Mouse (Mus musculus) stomach, embryonic 16.5 days (tissue): ENCODE data around the gene Klhl31. TPM values are rescaled to one million over a fixed set of nuclear protein-coding genes. Genes with fewer than 3 reads are reported as not detected.

Source experiments
- ATAC-seq: fragments of 200-750 bp; cut with Nextera tagmentation; 2 replicates; pipeline ENCODE4 v1.8.0; 2017; ENCODE audit warnings: moderate number of reproducible peaks, moderate TSS enrichment; ENCODE audit not compliant: insufficient read depth, low FRiP score
- H3K27ac ChIP-seq: fragments of 300-500 bp; sonication (generic); 2 replicates; pipeline ENCODE4 v1.5.1; 2014; ENCODE audit warnings: low read length
- H3K27me3 ChIP-seq: fragments of 300-500 bp; sonication (generic); 2 replicates; pipeline ENCODE4 v1.6.1; 2014; ENCODE audit warnings: low read length, control low read depth, mixed read lengths; ENCODE audit not compliant: control insufficient read depth, insufficient read depth
- H3K36me3 ChIP-seq: fragments of 300-500 bp; sonication (generic); 2 replicates; pipeline ENCODE4 v1.6.1; 2014; ENCODE audit warnings: low read length; ENCODE audit not compliant: control insufficient read depth, insufficient read depth
- H3K4me1 ChIP-seq: fragments of 300-500 bp; sonication (generic); 2 replicates; pipeline ENCODE4 v1.6.1; 2014; ENCODE audit warnings: low read length, control low read depth, mixed read lengths; ENCODE audit not compliant: control insufficient read depth, insufficient read depth
- H3K4me2 ChIP-seq: fragments of 300-500 bp; sonication (generic); 2 replicates; pipeline ENCODE4 v1.6.1; 2014; ENCODE audit warnings: low read depth, low read length, mixed read lengths
- H3K4me3 ChIP-seq: fragments of 300-500 bp; sonication (generic); replicated peaks from 2 replicates; pipeline ENCODE4 v1.5.1; 2014; ENCODE audit warnings: mild to moderate bottlenecking, low read length
- H3K9ac ChIP-seq: fragments of 300-500 bp; sonication (generic); 2 replicates; pipeline ENCODE4 v1.6.1; 2014; ENCODE audit warnings: low read length
- H3K9me3 ChIP-seq: fragments of 300-500 bp; sonication (generic); replicated peaks from 2 replicates; pipeline ENCODE4 v1.6.1; 2016; ENCODE audit warnings: low read length, control low read depth; ENCODE audit not compliant: control insufficient read depth
- WGBS: fragments of 180-500 bp; shearing (Covaris S2); extraction: QIAGEN DNeasy Blood & Tissue Kit; methylation state at CpG from one replicate; pipeline ENCODE4 v1.1.7; 2014; 5-methylcytosine and 5-hydroxymethylcytosine counted together
- polyA plus RNA-seq: library from polyadenylated mRNA; unstranded; fragments of >200 nt; fragmentation: Nextera tagmentation; extraction: Ambion mirVana; gene quantifications from 2 replicates; pipeline ENCODE4 v1.2.1, GENCODE M21; 2015

Gene Klhl31
- polyA plus RNA-seq, 1 experiment from 2014 or later = 6.6 TPM

DNA sequence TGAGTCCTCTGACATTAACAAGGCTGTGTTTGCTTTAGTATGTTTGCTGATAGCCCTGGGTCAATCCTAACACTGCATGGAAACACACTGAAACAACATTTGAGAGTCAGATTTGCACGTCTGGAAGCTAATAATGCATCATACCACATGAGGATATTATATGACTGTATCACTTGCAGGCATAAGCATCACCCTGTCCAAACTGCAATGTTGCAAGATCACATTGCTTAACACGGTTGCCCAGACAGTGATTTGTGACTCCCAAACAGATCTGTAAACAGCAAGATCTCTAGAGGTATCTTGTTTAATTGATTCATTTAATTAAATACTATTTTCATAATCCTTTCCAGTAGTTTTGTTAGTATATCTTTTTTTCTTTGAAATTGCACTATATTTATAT is 17.9 kb upstream of the Klhl31 start:
- Histone ChIP-seq H3K4me3 (no peak overlapping the region), H3K9ac (no peak overlapping the region), H3K4me2 (no peak overlapping the region), H3K27ac (no peak overlapping the region), H3K9me3 (no peaks in the 10 kb centered on the region), H3K4me1 (no peaks in the 10 kb centered on the region), H3K36me3 (no peaks in the 10 kb centered on the region), H3K27me3 (no peaks in the 10 kb centered on the region)
- 68% methylated on average over 2 of the region's 2 CpGs for WGBS
- no peak for ATAC-seq

DNA sequence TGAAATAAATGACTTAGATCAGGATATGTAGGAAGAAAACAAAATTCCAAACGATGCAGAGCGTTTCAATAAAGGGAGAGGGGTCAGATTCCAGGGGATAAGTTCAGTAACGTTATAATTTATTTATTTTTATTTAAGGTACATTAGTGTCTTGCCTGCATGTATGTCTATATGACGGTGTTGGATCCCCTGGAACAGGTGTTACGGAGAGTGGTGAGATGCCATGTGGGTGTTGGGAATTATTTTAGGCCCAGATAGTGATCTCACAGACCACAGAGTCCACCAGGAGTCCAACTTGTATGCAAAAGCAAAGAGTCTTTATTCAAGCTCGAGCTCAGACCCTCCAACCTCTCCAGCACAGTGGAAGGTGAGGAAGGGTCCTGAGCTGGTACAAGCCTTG is 16.2 kb upstream of the Klhl31 start:
- Histone ChIP-seq H3K4me3 (no peak overlapping the region), H3K36me3 (no peaks in the 10 kb centered on the region), H3K4me2 (no peak overlapping the region), H3K9ac (no peak overlapping the region), H3K9me3 (no peaks in the 10 kb centered on the region), H3K4me1 (no peaks in the 10 kb centered on the region), H3K27me3 (no peaks in the 10 kb centered on the region), H3K27ac (no peak overlapping the region)
- 83% methylated on average over 6 of the region's 6 CpGs for WGBS
- ATAC-seq = no peak

DNA sequence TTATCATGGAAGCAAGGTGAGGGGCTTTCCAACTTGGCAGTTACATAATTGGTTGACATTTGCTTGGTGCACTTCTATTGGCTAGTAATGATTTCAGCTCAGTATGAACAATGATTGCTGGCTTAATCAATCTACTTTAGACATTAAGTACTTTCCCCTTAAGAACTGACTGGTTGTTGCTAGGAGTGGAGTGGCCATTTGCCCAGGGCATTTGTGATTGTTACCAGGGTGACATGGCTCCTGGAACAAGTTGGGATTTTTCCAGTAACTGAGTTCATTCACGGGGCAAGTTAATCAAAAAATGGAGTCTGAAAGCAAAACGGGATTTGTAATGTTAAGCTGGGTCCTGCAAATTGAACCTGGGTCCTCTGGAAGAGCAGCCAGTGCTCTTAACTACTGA is 15.8 kb upstream of the Klhl31 start:
- Histone ChIP-seq H3K4me1 (no peaks in the 10 kb centered on the region), H3K27ac (no peak overlapping the region), H3K9ac (no peak overlapping the region), H3K4me3 (no peak overlapping the region), H3K4me2 (no peak overlapping the region), H3K36me3 (no peaks in the 10 kb centered on the region), H3K27me3 (no peaks in the 10 kb centered on the region), H3K9me3 (no peaks in the 10 kb centered on the region)
- 38% methylated on average over 2 of the region's 2 CpGs for WGBS
- ATAC-seq = no peak

DNA sequence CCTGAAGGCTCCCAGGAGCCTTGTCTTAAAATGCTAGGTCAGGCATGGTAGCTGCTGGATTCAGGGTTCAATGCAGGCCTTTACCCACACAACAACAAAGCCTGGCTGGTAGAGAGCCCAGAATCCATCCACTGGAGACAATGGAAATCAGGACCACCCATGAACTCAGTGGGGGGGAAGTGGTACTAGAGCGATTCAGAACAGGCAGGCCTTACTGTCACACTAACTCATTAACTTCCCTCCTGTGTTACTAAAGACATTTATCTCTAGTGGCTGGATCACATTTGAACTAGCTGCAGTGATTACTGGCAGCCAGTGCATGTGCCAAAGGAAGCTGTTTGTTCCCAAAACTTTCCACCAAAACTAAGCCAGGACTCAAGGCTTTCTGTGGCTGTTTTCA is 13.4 kb upstream of the Klhl31 start:
- H3K4me1 ChIP-seq = no peaks in the 10 kb centered on the region
- no peaks in the 10 kb centered on the region for H3K9me3 ChIP-seq
- no peaks in the 10 kb centered on the region for H3K36me3 ChIP-seq
- no peak overlapping the region for H3K9ac ChIP-seq
- no peak overlapping the region for H3K4me3 ChIP-seq
- H3K4me2 ChIP-seq = no peak overlapping the region
- H3K27me3 ChIP-seq = no peaks in the 10 kb centered on the region
- ATAC-seq = no peak
- WGBS = 60% methylated on average over 1 of the region's 1 CpGs
- no peak overlapping the region for H3K27ac ChIP-seq

DNA sequence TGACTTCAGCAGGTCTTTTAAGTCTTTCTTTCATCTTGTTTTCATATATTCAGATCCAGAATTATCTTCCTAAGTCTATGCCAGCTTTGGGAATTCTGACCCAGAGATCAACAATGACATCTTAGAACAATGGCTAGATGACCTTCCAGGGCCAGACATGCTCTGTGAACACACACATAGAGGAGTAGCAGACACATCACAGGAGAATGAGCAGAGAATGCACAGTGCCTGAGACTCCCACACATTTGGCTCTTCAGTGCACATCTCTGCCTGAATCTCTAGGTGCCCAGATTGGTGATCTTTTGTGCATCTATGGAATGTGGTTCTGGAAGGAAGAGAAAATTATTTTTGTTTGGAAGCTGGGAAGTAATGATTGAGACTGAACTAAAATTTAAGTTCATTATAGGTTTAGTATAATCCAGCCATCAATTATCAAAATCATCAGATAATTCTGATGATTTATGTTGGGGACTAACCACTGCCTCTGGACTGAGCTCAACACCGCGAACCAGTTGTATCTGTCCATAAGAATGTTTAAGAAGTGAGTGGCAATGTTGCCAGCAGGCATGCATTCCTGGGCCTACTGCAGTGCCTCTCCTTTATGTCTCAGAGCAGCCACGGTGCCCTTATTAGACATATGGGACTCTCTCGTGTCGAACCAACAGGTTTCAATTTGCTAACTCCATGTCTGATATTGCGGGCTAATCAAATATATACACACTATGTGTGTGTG is 12.8 kb upstream of the Klhl31 start:
- Histone ChIP-seq H3K36me3 (no peaks in the 10 kb centered on the region), H3K27me3 (no peaks in the 10 kb centered on the region), H3K4me2 (no peak overlapping the region), H3K9ac (no peak overlapping the region), H3K4me3 (no peak overlapping the region), H3K9me3 (no peaks in the 10 kb centered on the region), H3K4me1 (no peaks in the 10 kb centered on the region), H3K27ac (no peak overlapping the region)
- no peak for ATAC-seq
- 91% methylated on average over 6 of the region's 6 CpGs for WGBS

DNA sequence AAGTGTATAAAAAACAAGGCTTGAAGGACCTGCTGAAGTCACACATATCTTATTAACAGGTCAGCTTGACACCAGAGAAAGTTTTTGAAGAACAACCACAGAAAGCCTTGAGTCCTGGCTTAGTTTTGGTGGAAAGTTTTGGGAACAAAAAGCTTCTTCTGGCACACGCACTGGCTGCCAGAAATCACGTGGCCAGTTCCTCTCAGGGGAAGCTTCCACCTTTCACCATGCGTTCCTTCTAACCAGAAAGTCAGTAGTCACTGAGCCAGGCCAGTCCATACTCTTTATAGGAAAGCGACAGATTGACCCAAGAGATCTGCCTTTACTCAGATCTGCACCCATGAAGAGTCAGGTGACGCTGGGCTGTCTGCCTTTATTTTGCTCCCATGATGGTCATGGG is 12.1 kb upstream of the Klhl31 start:
- Histone ChIP-seq H3K36me3 (no peaks in the 10 kb centered on the region), H3K4me1 (no peaks in the 10 kb centered on the region), H3K9ac (no peak overlapping the region), H3K27me3 (no peaks in the 10 kb centered on the region), H3K4me2 (no peak overlapping the region), H3K27ac (no peak overlapping the region), H3K4me3 (no peak overlapping the region), H3K9me3 (no peaks in the 10 kb centered on the region)
- no peak for ATAC-seq
- 82% methylated on average over 5 of the region's 5 CpGs for WGBS

DNA sequence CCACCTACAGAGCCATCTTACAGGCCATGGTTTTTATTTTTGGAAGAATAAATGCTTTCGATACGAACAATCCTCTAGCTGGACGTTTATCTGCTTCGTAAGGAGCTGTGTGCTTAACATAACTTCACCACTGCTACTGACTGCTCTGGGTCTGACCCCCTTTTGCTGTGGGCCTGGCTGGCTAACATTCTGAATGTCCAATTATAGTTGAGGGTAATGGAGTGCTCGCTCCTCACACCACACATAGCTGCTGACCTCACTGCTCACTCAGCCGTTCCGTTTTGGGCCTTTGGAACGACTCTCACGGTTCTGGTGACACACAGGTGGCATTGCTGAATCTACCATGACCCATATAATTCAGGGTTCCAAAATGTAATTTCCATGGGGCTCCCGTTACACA is 7.6 kb upstream of the Klhl31 start:
- Histone ChIP-seq H3K9me3 (no peaks in the 10 kb centered on the region), H3K4me2 (no peak overlapping the region), H3K4me1 (no peaks in the 10 kb centered on the region), H3K27ac (no peak overlapping the region), H3K9ac (no peak overlapping the region), H3K36me3 (no peaks in the 10 kb centered on the region), H3K4me3 (no peak overlapping the region), H3K27me3 (no peaks in the 10 kb centered on the region)
- no peak for ATAC-seq
- WGBS = 83% methylated on average over 10 of the region's 10 CpGs

DNA sequence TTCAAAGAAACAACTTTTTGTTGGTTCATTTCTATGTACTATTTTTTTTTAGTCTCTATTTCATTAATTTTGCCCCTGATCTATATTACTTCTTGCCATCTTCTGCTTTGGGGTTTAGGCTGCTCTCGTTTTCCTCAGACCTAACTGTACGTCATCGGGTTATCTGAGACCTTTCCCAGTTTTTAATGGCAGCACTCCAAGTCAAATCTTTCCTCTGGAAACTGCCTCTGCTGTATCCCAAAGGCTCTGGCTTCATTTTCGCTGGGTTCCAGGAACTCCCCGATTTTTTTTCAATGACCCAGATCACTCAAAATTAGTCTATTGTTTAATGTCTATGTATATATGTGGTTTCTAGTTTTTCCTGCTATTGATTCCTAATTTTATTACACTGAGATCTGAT is 6.6 kb upstream of the Klhl31 start:
- H3K9me3 ChIP-seq = no peaks in the 10 kb centered on the region
- no peaks in the 10 kb centered on the region for H3K36me3 ChIP-seq
- H3K4me1 ChIP-seq = no peaks in the 10 kb centered on the region
- H3K4me3 ChIP-seq = no peak overlapping the region
- H3K27ac ChIP-seq = no peak overlapping the region
- H3K9ac ChIP-seq = no peak overlapping the region
- H3K4me2 ChIP-seq = no peak overlapping the region
- WGBS = 64% methylated on average over 5 of the region's 5 CpGs
- H3K27me3 ChIP-seq = no peaks in the 10 kb centered on the region
- no peak for ATAC-seq

DNA sequence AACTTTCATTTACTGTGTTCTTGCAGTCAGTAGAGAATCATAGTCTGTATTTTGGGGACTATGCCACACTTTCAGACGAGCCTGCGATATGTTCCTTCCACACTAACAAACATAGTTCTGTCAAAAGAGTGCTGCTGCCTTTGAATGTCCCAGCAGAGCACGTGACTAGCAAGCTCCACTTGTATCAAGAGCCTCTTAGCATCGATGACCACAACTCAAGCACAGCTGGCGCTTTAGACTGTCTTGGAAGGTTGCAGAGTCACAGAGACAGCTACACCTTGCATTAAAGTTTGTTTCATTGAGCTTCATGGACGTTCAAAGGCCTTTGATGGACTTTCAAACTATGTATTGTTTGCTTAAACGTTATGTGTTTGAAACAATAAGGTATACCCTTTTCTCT is 5.5 kb upstream of the Klhl31 start:
- H3K27ac ChIP-seq = no peak overlapping the region
- WGBS = 81% methylated on average over 7 of the region's 7 CpGs
- ATAC-seq = no peak
- H3K9me3 ChIP-seq = no peaks in the 10 kb centered on the region
- H3K9ac ChIP-seq = no peak overlapping the region
- H3K4me1 ChIP-seq = no peaks in the 10 kb centered on the region
- no peak overlapping the region for H3K4me3 ChIP-seq
- H3K4me2 ChIP-seq = no peak overlapping the region
- no peaks in the 10 kb centered on the region for H3K27me3 ChIP-seq
- no peaks in the 10 kb centered on the region for H3K36me3 ChIP-seq
